Mouse (Mus musculus) ES-E14 (cell line): ENCODE measurements around the gene Nrl.

Experiments
- CHD2 ChIP-seq: IDR thresholded peaks from 2 replicates; pipeline ENCODE4 v1.6.1; 2014; ENCODE audit warnings: mild to moderate bottlenecking, low read depth, low read length, inconsistent platforms
- HCFC1 ChIP-seq: IDR thresholded peaks from 2 replicates; pipeline ENCODE4 v1.6.1; 2012; ENCODE audit warnings: low read length, inconsistent platforms, borderline replicate concordance; ENCODE audit not compliant: insufficient read depth
- ZNF384 ChIP-seq: IDR thresholded peaks from 2 replicates; pipeline ENCODE4 v1.6.1; 2012; ENCODE audit warnings: low read depth, low read length, inconsistent platforms

DNA sequence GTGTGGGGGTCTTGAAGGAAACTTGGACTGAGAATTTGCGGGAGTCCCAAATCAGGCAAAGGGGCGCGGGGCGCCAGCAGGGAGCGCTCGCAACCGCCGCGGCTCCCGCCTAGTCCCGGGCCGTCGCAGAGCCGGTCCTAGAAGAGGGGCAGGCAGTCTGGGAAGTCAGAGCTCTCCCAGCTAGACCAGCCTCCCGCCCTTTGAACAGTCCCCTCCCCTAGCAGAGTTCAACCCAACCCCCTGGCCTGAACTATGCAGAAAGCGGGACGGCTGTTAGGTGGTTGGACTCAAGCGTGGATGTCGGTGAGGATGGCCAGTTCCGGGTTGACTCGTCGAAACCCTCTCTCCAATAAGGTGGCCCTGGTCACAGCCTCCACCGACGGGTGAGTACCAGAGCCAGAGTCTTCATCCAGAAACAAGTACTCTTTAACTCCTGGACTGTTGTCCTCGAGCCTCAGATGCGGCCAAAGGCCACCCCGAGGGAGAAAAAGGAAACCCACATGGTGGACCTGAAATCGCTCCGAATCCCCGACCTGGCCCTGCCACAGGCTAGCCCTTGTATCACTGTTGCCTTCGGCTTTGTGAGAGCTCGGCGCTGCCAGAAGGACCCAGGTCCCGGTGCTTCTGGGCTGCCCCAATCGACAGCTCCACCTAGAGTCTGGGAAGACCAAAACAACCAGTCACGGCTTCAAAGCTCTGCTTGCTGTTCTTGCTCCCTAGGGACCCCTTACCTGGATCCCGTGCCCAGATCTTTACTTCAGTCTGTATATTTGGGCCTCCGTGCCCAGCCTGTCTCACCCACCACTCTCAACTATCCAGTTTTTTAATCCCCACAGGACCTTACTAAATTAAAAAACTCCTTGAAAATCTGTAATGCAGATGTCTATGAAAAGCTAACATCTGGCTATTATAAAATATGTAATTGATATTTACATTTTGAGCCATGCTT lies 45.9 kb downstream of the Nrl start, which contains the start of gene Dhrs4:
- no peak for TF ChIP-seq ZNF384
- TF ChIP-seq CHD2: no peak
- TF ChIP-seq HCFC1: no peak
